Mouse (Mus musculus) cortical plate, adult 2 months (tissue): ENCODE results near the gene Stoml1. TPM values are rescaled to one million over a fixed set of nuclear protein-coding genes. Genes with fewer than 3 reads are reported as not detected.

Source experiments
- H3K27ac ChIP-seq: fragments of 200-500 bp; 2 replicates; pipeline ENCODE4 v1.5.1; 2012; ENCODE audit warnings: low read length, control low read depth, inconsistent platforms; ENCODE audit not compliant: insufficient read depth
- H3K4me1 ChIP-seq: fragments of 200-500 bp; 2 replicates; pipeline ENCODE4 v1.6.1; 2011; ENCODE audit warnings: low read length; ENCODE audit not compliant: control insufficient read depth, insufficient read depth
- H3K4me3 ChIP-seq: fragments of 200-500 bp; 2 replicates; pipeline ENCODE4 v1.5.1; 2011; ENCODE audit warnings: mild to moderate bottlenecking, low read length, control low read depth; ENCODE audit not compliant: insufficient read depth
- CTCF ChIP-seq: fragments of 200-500 bp; IDR thresholded peaks from 2 replicates; pipeline ENCODE4 v1.5.1; 2011; ENCODE audit warnings: mild to moderate bottlenecking, control low read depth, low read length; ENCODE audit not compliant: insufficient read depth; ENCODE audit errors: extremely low read depth
- POLR2A ChIP-seq: fragments of 200-500 bp; IDR thresholded peaks from 2 replicates; pipeline ENCODE4 v1.6.1; 2011; ENCODE audit warnings: mild to moderate bottlenecking, low read length, control low read depth; ENCODE audit not compliant: insufficient read depth; ENCODE audit errors: extremely low read depth
- polyA plus RNA-seq: library from polyadenylated mRNA; depleted of rRNA; stranded (reverse); fragments of >200 nt; gene quantifications from 2 replicates; pipeline ENCODE4 v1.2.3, GENCODE M21; 2012; rRNA removed

The Stoml1 gene
- polyA plus RNA-seq, result 123 and 124 TPM in 2 replicates

DNA sequence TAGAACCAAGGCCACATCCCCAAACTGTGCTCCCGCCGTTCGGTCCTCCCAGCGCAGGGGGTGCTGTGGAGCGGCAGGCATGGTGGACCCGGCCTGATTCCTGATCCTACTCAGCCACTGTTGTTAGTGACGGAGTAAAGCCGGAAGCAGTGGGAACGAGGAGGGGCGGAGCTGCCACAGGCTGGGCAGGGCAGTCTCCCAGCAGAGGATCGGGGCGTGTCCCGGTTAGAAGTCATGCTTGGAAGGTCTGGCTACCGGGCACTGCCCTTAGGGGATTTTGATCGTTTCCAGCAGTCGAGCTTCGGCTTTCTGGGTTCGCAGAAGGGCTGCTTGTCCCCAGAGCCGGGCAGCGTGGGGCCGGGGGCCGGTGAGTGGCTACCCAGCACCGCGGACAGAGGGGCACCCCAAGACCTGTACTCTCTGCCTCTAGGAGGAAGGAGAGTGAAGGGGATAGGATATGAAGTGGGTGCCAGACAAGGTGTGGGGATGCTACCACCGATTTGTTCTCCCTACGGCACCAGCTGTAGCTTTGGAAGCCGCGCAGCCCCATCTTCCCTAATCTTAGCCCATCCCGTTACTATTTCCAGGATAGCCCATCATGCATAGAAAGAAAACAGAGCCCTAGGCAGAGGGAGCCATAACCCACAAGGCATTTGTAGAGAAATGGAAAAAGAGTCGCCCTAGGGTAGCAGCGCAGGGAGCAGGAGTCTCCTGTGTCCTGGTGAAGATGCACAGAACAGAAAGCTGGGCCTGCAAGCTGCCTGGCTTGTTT, at the start of gene Stoml1:
Stoml1 (plus strand) TSS at position 132 of the 772 bp plus-strand sequence.
- H3K4me1 ChIP-seq, result no peaks in the 10 kb centered on the region
- H3K4me3 ChIP-seq, result peak within 1 kb of the TSS; percentile 54
- TF ChIP-seq CTCF, result peak; percentile 84
- TF ChIP-seq POLR2A, result peak; percentile 87
- H3K27ac ChIP-seq, result no peak within 1 kb of the TSS

DNA sequence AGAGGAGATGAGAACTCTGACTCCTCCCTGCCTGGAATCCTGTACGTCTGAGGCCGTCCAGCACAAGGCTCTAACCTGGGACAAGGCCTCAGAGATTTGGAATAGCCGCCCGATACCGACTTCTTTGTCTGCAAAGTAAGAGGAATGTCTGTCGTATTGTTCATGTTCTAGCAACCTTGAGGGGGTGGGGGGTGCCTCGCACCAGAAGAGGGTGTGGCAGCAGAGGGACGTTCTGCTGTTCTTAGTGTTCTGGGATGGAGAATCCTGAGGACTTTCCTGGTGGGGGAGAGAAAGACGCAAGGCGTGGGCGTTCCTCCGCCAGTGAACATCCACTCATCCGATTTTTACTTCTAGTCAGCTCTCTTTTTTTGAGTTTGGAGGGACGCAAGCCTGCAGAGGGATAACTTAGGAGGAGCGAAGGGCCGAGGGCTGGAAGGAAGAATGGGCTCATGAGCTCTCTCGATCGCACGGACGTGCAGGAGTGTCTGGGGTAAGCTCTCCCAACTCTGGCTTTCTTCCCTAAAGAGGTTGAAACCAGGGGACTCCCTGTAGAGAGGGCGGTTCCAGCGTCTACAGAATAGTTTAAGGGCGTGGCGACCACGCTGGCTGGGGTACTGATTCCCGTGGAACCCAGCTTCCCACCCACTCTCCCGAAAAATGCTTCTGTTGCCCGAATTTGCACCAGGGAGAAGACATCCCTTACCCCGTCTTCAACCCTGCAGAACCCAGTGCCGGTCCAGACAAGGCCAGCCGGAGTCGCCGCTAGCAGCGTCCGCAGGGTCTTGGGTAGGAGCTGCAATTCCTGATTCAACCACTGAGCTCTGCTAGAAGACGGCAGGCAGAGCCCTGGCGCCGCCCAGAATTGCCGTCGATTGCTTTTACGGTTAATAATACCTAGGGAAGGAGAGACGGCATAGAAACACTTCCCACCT, 49.2 kb upstream of the Stoml1 start, which contains the start of the genes Islr and Islr2:
Islr (minus strand) TSS at position 791 of the 932 bp plus-strand sequence.
Islr2 (minus strand) TSS at position 804 of the 932 bp plus-strand sequence.
- TF ChIP-seq CTCF (peak; percentile 41; the same call in 1 of the 2 replicates), POLR2A (no peak)
- Histone ChIP-seq H3K27ac (no peak within 1 kb of the TSS), H3K4me1 (no peaks in the 10 kb centered on the region)

DNA sequence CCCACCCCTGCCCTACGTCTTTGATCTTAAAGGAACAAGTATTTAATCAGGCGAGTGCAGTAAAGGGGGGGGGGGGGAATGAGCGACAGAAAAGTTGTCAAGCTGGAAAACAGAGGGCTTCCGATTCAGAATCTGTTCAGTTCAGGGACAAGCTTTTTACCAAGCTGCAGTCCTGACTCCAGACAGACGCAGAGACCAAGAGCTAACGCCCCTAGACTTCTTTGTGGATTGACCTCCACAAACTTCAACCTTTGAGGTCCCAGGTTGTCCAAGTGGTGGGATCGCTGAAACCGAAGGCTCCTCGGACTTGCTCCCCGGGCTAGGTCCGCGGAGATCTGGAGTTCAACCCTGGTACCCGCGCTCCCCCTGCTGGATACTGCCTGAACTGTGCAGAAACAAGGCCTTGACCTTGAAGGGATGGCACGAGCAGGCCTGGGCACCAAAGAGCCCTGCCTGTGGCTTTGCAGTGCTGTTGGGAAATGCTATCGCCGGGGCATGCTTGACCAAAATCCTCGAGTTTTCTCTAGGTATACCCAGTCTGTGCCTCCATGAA, 48.4 kb upstream of the Stoml1 start:
- no peak overlapping the region; the same call in none of the 2 replicates for H3K4me3 ChIP-seq
- H3K27ac ChIP-seq, result no peak overlapping the region
- H3K4me1 ChIP-seq, result 0 out of 2 replicates have a peak, but pooled peaks cover 1% of the 10 kb centered on the region
- TF ChIP-seq CTCF, result peak; percentile 92
- no peak for TF ChIP-seq POLR2A

More for the DNA sequence above, 49.2 kb upstream of the Stoml1 start, which contains the start of the genes Islr and Islr2:
- peak within 1 kb of the TSS; percentile 13 for H3K4me3 ChIP-seq

DNA sequence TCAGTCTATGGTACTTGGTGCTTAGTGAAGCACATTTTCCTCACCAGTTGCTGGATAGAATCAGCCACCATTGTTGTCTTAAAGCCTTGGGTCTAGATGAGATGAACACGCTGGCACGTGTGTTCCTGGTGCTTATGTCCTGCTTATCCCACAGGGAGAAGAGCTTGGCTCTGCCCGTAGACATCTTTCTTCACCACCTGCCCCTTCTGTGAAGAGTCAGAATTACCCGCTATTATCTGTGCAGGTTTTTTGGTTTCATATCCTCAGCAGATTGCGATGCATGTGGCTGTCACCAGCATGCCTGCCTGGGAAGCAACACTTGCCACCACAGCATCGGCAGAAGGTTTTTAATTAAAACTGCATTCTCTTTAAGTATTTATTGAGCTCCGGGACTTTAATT, 47.0 kb upstream of the Stoml1 start:
- 0 out of 2 replicates have a peak, but pooled peaks cover 1% of the 10 kb centered on the region for H3K4me1 ChIP-seq
- H3K27ac ChIP-seq, result no peak overlapping the region
- H3K4me3 ChIP-seq, result no peak overlapping the region
- no peak for TF ChIP-seq POLR2A
- no peak for TF ChIP-seq CTCF

DNA sequence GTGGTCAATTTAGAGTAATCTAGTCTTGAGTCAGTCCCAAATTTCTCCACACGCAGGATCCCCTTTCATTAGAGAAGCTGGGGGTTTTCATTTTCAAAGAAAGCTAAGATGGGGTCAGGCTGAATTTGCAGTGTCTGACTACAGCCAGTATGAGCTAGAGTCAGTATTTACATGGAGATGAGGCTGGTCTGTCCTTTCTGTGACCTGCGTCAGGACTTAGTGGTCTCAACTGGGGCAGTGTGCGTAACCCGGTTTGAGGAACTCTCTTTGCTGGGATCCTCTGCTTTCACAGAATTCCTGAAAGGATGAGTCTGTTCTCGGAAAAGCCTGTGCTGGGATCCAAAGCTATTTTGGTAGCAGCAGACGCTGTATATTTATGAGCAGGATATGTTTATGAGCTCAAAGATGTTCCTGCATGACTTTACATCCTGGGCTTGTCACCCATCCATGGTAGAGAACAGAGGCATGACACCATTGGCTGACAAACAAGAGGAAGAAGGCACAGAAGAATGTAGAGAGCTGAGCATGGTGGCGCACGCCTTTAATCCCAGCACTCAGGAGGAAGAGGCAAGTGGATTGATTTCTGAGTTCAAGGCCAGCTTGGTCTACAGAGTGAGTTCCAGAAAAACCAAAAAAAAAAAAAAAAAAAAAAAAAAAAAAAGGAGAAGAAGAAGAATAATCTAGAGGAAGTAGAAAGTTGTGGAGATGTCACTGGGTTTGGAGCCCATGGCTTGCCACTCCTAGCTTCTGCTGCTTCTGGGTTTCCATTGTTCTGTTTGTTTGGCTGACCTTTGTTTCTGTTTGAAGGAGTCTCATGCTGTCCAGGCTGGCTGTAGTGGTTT, 43.3 kb upstream of the Stoml1 start:
- 0 out of 2 replicates have a peak, but pooled peaks cover 1% of the 10 kb centered on the region for H3K4me1 ChIP-seq
- no peak overlapping the region for H3K27ac ChIP-seq
- H3K4me3 ChIP-seq, result no peak overlapping the region
- TF ChIP-seq POLR2A (no peak), CTCF (no peak)

DNA sequence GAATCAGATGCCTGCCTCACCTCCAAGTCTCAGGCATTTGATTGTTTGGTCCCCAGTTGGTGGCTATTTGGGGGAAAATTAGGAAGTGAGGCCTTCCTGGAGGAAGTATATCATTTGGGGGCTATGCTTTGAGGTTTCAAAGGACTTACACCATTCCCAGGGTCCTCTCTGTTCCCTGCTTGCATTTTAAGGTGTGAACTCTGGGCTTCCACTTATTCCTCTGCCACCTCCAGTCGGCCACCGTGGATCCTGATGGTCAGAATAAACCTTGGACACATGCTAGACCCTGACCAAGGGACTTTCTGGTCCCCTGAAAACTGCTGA, 42.7 kb upstream of the Stoml1 start:
- TF ChIP-seq CTCF (no peak), POLR2A (no peak)
- H3K4me1 ChIP-seq, result 0 out of 2 replicates have a peak, but pooled peaks cover 1% of the 10 kb centered on the region
- H3K27ac ChIP-seq, result no peak overlapping the region
- H3K4me3 ChIP-seq, result no peak overlapping the region

DNA sequence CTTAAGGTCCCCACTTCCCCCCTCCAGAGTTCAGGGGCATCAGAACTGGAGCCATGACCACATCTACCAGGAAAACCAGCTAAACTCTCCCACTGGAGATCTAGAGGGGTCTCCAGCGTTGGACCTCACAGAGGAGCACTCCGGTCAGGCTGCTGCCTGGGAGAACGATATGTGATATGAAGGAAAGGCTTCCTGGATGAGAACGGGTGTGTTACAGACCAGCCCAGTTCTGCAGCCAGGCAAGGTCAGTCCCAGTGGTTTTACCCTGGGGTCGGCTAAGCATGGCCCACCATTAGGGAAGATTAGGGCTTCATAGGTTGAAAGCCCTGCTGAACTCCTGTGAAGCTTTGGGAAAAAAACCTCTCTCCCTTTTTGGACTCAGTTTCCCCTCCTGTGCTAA, 39.6 kb upstream of the Stoml1 start:
- TF ChIP-seq CTCF (no peak), POLR2A (no peak)
- H3K4me3 ChIP-seq, result no peak overlapping the region
- H3K27ac ChIP-seq, result no peak overlapping the region
- H3K4me1 ChIP-seq, result 0 out of 2 replicates have a peak, but pooled peaks cover 1% of the 10 kb centered on the region

DNA sequence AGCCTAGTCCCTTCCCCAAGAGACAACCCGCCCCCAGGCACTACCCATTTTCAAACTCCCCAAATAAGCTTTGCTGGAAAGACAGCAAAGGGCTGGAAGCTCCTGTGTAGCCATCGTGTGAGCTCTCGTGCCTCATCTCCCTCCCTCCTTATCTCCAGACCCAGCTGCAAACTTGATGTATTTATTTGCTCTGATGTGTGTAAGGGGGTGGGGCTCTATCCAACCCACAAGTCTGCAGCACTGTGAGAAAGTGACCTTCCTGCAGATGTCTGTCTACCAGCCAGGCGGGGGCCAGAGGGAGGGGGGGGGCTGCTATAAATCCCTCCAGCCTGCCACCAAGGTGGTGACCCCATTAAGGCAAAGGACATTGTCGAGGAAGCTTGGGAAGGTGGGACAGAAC, 39.1 kb upstream of the Stoml1 start:
- no peak overlapping the region for H3K27ac ChIP-seq
- no peak for TF ChIP-seq CTCF
- no peak for TF ChIP-seq POLR2A
- 0 out of 2 replicates have a peak, but pooled peaks cover 1% of the 10 kb centered on the region for H3K4me1 ChIP-seq
- H3K4me3 ChIP-seq, result no peak overlapping the region
